Mouse (Mus musculus) stomach, embryonic 16.5 days (tissue): Measurements from ENCODE around the gene D17H6S53E. TPM values are rescaled to one million over a fixed set of nuclear protein-coding genes. Genes with fewer than 3 reads are reported as not detected.

Source experiments
- ATAC-seq: fragments of 200-750 bp; cut with Nextera tagmentation; 2 replicates; pipeline ENCODE4 v1.8.0; 2017; ENCODE audit warnings: moderate number of reproducible peaks, moderate TSS enrichment; ENCODE audit not compliant: insufficient read depth, low FRiP score
- H3K27ac ChIP-seq: fragments of 300-500 bp; sonication (generic); 2 replicates; pipeline ENCODE4 v1.5.1; 2014; ENCODE audit warnings: low read length
- H3K27me3 ChIP-seq: fragments of 300-500 bp; sonication (generic); 2 replicates; pipeline ENCODE4 v1.6.1; 2014; ENCODE audit warnings: low read length, control low read depth, mixed read lengths; ENCODE audit not compliant: control insufficient read depth, insufficient read depth
- H3K36me3 ChIP-seq: fragments of 300-500 bp; sonication (generic); 2 replicates; pipeline ENCODE4 v1.6.1; 2014; ENCODE audit warnings: low read length; ENCODE audit not compliant: control insufficient read depth, insufficient read depth
- H3K4me1 ChIP-seq: fragments of 300-500 bp; sonication (generic); 2 replicates; pipeline ENCODE4 v1.6.1; 2014; ENCODE audit warnings: low read length, control low read depth, mixed read lengths; ENCODE audit not compliant: control insufficient read depth, insufficient read depth
- H3K4me2 ChIP-seq: fragments of 300-500 bp; sonication (generic); 2 replicates; pipeline ENCODE4 v1.6.1; 2014; ENCODE audit warnings: low read depth, low read length, mixed read lengths
- H3K4me3 ChIP-seq: fragments of 300-500 bp; sonication (generic); replicated peaks from 2 replicates; pipeline ENCODE4 v1.5.1; 2014; ENCODE audit warnings: mild to moderate bottlenecking, low read length
- H3K9ac ChIP-seq: fragments of 300-500 bp; sonication (generic); 2 replicates; pipeline ENCODE4 v1.6.1; 2014; ENCODE audit warnings: low read length
- H3K9me3 ChIP-seq: fragments of 300-500 bp; sonication (generic); replicated peaks from 2 replicates; pipeline ENCODE4 v1.6.1; 2016; ENCODE audit warnings: low read length, control low read depth; ENCODE audit not compliant: control insufficient read depth
- WGBS: fragments of 180-500 bp; shearing (Covaris S2); extraction: QIAGEN DNeasy Blood & Tissue Kit; methylation state at CpG from one replicate; pipeline ENCODE4 v1.1.7; 2014; 5-methylcytosine and 5-hydroxymethylcytosine counted together
- polyA plus RNA-seq: library from polyadenylated mRNA; unstranded; fragments of >200 nt; fragmentation: Nextera tagmentation; extraction: Ambion mirVana; gene quantifications from 2 replicates; pipeline ENCODE4 v1.2.1, GENCODE M21; 2015

Gene D17H6S53E
- polyA plus RNA-seq, 1 experiment from 2014 or later, result 11.7 TPM

DNA sequence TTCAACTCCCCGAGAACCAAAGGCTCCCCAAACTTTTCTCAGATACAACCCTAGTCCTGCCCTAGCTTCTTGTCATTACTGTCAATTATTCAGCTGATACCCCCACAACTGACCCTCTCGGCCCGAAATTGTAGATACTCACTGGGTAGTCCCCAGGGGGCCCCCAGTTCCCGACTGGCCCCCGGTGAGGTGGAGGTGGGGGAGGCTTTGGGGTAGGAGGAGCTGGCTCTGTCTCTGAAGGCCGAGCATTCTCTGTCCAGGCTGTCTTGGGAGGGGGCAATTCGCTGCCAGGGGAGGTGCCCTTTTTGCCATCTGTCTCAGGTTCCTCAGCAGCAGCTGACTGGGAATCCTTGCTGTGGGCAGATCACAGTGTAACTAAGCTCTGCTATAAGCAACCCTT is 33.5 kb downstream of the D17H6S53E start:
- H3K27me3 ChIP-seq, result no peaks in the 10 kb centered on the region
- peaks cover 56% of the 10 kb centered on the region for H3K36me3 ChIP-seq
- H3K27ac ChIP-seq, result no peak overlapping the region
- H3K9me3 ChIP-seq, result no peaks in the 10 kb centered on the region
- no peak for ATAC-seq
- H3K4me1 ChIP-seq, result peaks cover 14% of the 10 kb centered on the region
- H3K4me3 ChIP-seq, result no peak overlapping the region
- H3K4me2 ChIP-seq, result no peak overlapping the region
- no peak overlapping the region for H3K9ac ChIP-seq
- 86% methylated on average over 7 of the region's 7 CpGs for WGBS

GRCm38 (mm10) chr17:35161421-35161820 is 35.2 kb downstream of the D17H6S53E start:
- no peak overlapping the region for H3K4me2 ChIP-seq
- ATAC-seq, result no peak

GRCm38 (mm10) chr17:35162121-35162520 is 35.9 kb downstream of the D17H6S53E start:
- no peak overlapping the region for H3K27ac ChIP-seq
- ATAC-seq, result no peak
- peaks cover 43% of the 10 kb centered on the region for H3K36me3 ChIP-seq
- no peaks in the 10 kb centered on the region for H3K9me3 ChIP-seq
- H3K4me2 ChIP-seq, result peak overlapping the region; percentile 95
- H3K4me3 ChIP-seq, result peak overlapping the region; percentile 99
- WGBS, result 66% methylated on average over 14 of the region's 14 CpGs
- H3K9ac ChIP-seq, result peak overlapping the region; percentile 100
- peaks cover 25% of the 10 kb centered on the region for H3K4me1 ChIP-seq
- H3K27me3 ChIP-seq, result no peaks in the 10 kb centered on the region

More at GRCm38 (mm10) chr17:35161421-35161820, 35.2 kb downstream of the D17H6S53E start:
- H3K36me3 ChIP-seq, result peaks cover 47% of the 10 kb centered on the region
- H3K4me3 ChIP-seq, result no peak overlapping the region
- no peaks in the 10 kb centered on the region for H3K9me3 ChIP-seq
- 82% methylated on average over 11 of the region's 11 CpGs for WGBS
- H3K27me3 ChIP-seq, result no peaks in the 10 kb centered on the region
- no peak overlapping the region for H3K9ac ChIP-seq
- no peak overlapping the region for H3K27ac ChIP-seq
- peaks cover 23% of the 10 kb centered on the region for H3K4me1 ChIP-seq

- Histone ChIP-seq H3K27me3 (no peaks in the 10 kb centered on the region), H3K9ac (peak overlapping the region; percentile 100), H3K4me1 (peaks cover 25% of the 10 kb centered on the region), H3K9me3 (no peaks in the 10 kb centered on the region), H3K4me2 (peak overlapping the region; percentile 95), H3K4me3 (peak overlapping the region; percentile 99), H3K36me3 (peaks cover 37% of the 10 kb centered on the region), H3K27ac (0 out of 2 replicates have a peak overlapping the region, but pooled peaks have one; percentile 24)
- no peak for ATAC-seq
- WGBS, result 29% methylated on average over 12 of the region's 12 CpGs
Measured at GRCm38 (mm10) chr17:35162730-35163129, 36.6 kb downstream of the D17H6S53E start.

GRCm38 (mm10) chr17:35163326-35164081 is 37.3 kb downstream of the D17H6S53E start:
- Histone ChIP-seq H3K9me3 (no peaks in the 10 kb centered on the region), H3K4me2 (peak overlapping the region; percentile 95), H3K27ac (peak overlapping the region; percentile 96), H3K36me3 (peaks cover 30% of the 10 kb centered on the region), H3K4me1 (peaks cover 25% of the 10 kb centered on the region), H3K9ac (peak overlapping the region; percentile 100), H3K4me3 (peak overlapping the region; percentile 99), H3K27me3 (no peaks in the 10 kb centered on the region)
- no peak for ATAC-seq
- 7% methylated on average over 8 of the region's 8 CpGs for WGBS

DNA sequence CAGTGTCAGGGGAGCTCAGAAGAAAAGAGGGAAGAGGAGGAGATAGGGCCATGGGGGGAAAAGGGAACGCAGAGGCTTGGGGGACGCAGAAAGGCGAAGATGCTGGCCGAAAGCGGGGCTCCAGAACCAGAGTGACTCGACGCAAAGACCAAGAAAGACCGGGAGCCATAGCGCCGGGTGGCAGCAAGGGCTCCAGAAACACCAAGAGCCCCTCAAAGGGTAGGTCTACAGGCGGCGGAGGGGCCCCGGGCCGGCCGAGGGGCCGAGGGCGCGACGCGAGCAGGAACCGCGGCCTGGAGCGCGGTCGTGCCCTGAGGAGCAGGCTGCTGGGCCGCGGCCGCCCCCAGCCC is 38.0 kb downstream of the D17H6S53E start:
- ATAC-seq, result no peak
- H3K4me3 ChIP-seq, result peak overlapping the region; percentile 99

DNA sequence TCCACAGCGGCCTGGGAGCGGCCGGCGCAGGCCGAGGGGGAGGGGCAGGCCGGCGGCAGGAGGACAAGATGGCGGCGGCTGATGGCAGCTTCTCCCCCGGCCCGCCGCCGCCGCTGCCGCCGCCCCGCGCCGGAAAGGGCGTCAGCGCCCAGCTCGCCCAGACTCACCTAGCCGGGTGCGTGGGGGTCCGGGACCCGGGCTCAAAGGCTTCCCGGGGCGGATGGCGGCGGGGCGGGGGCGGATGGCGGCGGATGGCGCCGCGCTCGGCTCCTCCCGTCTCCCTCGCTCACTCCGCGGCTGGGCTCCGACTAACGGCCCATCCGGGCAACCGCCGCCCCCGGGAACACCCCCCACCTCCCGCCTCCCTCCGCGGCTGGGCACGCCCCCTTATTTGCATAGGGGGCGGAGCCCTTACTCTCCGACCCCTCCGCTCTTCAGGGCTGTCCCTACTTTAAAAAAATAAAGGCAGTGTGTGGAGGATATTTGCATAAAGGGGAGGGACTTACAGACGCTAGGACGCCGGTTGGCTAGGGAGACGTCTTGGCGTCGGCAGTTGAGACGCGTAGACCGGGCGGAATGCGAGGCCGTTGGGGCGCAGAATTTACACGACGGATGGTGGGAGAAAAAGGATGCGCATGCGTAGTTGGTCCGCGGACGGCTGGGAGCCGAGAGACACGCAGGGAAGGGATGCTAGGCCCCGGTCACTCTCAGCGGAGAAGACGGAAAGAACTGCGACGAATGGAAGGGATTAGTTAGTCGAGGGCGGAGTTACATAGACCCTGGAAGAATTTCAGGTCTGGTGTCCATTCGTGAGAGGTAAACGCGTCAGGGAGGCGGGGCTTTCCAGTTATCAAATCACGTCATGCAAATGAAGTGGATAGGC is 38.6 kb downstream of the D17H6S53E start, which contains the start of gene Prrc2a:
Gene Prrc2a (minus strand): TSS at position 330 of the 883 bp plus-strand sequence.
- Histone ChIP-seq H3K27ac (peak within 1 kb of the TSS; percentile 96), H3K4me2 (peak within 1 kb of the TSS; percentile 95), H3K27me3 (no peaks in the 10 kb centered on the region), H3K4me3 (peak within 1 kb of the TSS; percentile 99), H3K4me1 (peaks cover 25% of the 10 kb centered on the region), H3K9me3 (no peaks in the 10 kb centered on the region), H3K36me3 (peaks cover 18% of the 10 kb centered on the region), H3K9ac (peak within 1 kb of the TSS; percentile 100)
- WGBS, result 1% methylated on average over 77 of the region's 89 CpGs
- ATAC-seq, result peak; percentile 97

More for the DNA sequence above, 38.0 kb downstream of the D17H6S53E start:
- Histone ChIP-seq H3K36me3 (peaks cover 23% of the 10 kb centered on the region), H3K9ac (peak overlapping the region; percentile 100), H3K4me2 (peak overlapping the region; percentile 95), H3K27ac (peak overlapping the region; percentile 96), H3K9me3 (no peaks in the 10 kb centered on the region), H3K27me3 (no peaks in the 10 kb centered on the region), H3K4me1 (peaks cover 25% of the 10 kb centered on the region)
- WGBS, result under 1% methylated on average over 23 of the region's 28 CpGs

DNA sequence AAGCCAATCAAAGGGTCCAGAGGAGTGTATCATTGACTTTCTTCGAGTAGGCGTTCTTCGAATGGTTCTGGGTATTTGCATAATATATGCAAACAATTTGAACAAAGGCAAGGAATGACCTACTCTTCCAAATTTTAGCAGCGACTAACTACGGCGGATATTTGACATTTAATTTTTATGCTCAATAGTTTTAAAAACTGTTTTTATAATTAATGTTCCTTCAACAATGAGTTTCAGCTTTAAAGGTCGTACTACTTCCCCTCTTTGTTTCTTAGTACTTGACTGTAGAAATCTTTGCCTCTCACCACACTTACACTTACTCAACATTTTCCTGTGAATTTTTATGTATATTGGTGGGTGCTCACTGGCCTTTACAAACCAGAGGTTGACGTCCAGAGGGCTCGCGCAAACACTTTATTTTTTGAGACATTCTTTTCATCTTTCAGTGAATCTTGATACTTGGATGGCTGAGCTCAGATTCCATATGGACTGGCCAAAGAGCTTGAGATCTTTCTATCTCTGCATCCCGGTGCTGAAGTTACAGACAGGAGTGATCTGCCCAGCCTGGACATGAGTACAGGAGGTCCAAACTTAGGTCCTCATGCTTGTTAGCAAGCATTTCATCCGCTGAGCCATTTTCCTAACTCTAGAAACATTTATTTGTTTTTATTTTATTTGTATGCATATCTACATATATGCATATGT is 39.4 kb downstream of the D17H6S53E start:
- Histone ChIP-seq H3K4me2 (peak overlapping the region; percentile 95), H3K27me3 (no peaks in the 10 kb centered on the region), H3K9me3 (no peaks in the 10 kb centered on the region), H3K4me3 (peak overlapping the region; percentile 99), H3K4me1 (peaks cover 25% of the 10 kb centered on the region), H3K9ac (peak overlapping the region; percentile 71), H3K36me3 (peaks cover 12% of the 10 kb centered on the region; the same call in 1 of the 2 replicates), H3K27ac (peak overlapping the region; percentile 96)
- WGBS, result 19% methylated on average over 12 of the region's 12 CpGs
- no peak for ATAC-seq
